Mouse (Mus musculus) liver, adult 2 months (tissue): Measurements from ENCODE around the gene Speg.

Experiments
- CTCF ChIP-seq: fragments of 200-500 bp; IDR thresholded peaks from 2 replicates; pipeline ENCODE4 v1.5.1; 2011; ENCODE audit warnings: low read depth, low read length, control low read depth
- POLR2A ChIP-seq: fragments of 200-500 bp; IDR thresholded peaks from 2 replicates; pipeline ENCODE4 v1.6.1; 2011; ENCODE audit warnings: low read length, control low read depth; ENCODE audit not compliant: insufficient read depth; ENCODE audit errors: extremely low read depth

- no peak for TF ChIP-seq CTCF
- no peak for TF ChIP-seq POLR2A
These were observed 14.0 kb upstream of the Speg start for GRCm38 (mm10) chr1:75361123-75361522.
